11 mouse cellular contexts compared by ENCODE assay signal in the genomic region with DNA sequence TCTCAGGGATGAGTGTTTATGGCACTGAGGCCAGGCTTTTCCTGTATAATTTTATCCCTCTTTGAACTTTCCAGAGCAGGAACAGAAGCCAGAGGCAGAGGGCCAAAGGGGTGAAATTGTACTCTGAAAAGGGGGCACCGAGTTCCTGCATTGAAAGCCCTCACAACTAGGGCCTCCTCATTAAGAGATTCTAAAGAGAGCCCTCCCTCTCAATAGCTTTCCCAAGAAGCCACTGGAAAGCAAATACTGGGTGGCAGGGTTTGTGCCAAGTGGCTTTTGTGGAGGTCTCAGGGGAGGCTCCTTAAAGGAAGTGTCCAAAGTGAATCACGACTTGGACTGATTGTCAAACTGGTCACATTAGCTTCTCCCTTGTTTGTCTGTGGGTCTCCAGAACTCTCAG. TPM values are rescaled to one million over a fixed set of nuclear protein-coding genes. Genes with fewer than 3 reads are reported as not detected.
DNase-seq lines count a peak whose midpoint lies in the region.
"Had no signal": no experiment of that assay in that cellular context is flagged by ENCODE, and none has a peak within 500 bp of the region (broad histone marks: within the 10 kb centered on the region; RNA-seq: fewer than 3 reads in every experiment).

No protein-coding gene starts in this region.

- DNase-seq in cerebellum, adult 11-12 months: peak; percentile 29
- DNase-seq in cerebellum, postnatal 14 days: no peak
- DNase-seq in layer of hippocampus, adult 11-12 months (ENCODE audit: low spot score): peak; percentile 28
- no peak for DNase-seq in layer of hippocampus, adult 9-10 months (ENCODE audit: low spot score)
- peak; percentile 17 to 71 for DNase-seq in layer of hippocampus, postnatal 14 days (ENCODE audit: low spot score in 2 of 2)
- DNase-seq in right cerebral cortex, adult 2 months (ENCODE audit: low spot score in 2 of 2): peak; percentile 23 to 25
- DNase-seq in c-Kit-positive CD71-positive TER-119-positive erythroid progenitor cells, embryonic 14.5 days (ENCODE audit: low spot score): no peak
- DNase-seq in adrenal gland, adult 2 months: no peak
- DNase-seq: adrenal gland, adult 8-10 months; lung, adult 2 months; thymus, adult 2 months had no signal

RNA-seq across cellular contexts. Expression of a gene that starts 43.2 kb away (rescaled TPM):
- 100 to 1,000 TPM; 115 to 121 TPM for total RNA-seq in layer of hippocampus, postnatal 14 days (2021)
- 10 to 100 TPM; 11.4 to 15.8 TPM for total RNA-seq in adrenal gland, adult 2 months (2021)
- polyA plus RNA-seq in adrenal gland, adult 2 months (2012; rRNA removed): 9.8 and 12.0 TPM in 2 replicates

Comparison
In these comparisons a context has a peak if more than half of its experiments do, and no peak if none do; other contexts are left out.
1. DNase-seq: peak in cerebellum, adult 11-12 months (single experiment), layer of hippocampus, adult 11-12 months (single experiment), layer of hippocampus, postnatal 14 days (2 of 2) and right cerebral cortex, adult 2 months (2 of 2); none in cerebellum, postnatal 14 days (0 of 2), layer of hippocampus, adult 9-10 months (single experiment), c-Kit-positive CD71-positive TER-119-positive erythroid progenitor cells, embryonic 14.5 days (single experiment) and adrenal gland, adult 2 months (single experiment).
2. RNA of a gene that starts 43.2 kb away (total RNA-seq): 115 to 121 TPM in layer of hippocampus, postnatal 14 days; 11.4 to 15.8 TPM in adrenal gland, adult 2 months; every median in the first group is over 4 times any median in the second.